ENCODE assay signal across 21 mouse cellular contexts in the genomic region with DNA sequence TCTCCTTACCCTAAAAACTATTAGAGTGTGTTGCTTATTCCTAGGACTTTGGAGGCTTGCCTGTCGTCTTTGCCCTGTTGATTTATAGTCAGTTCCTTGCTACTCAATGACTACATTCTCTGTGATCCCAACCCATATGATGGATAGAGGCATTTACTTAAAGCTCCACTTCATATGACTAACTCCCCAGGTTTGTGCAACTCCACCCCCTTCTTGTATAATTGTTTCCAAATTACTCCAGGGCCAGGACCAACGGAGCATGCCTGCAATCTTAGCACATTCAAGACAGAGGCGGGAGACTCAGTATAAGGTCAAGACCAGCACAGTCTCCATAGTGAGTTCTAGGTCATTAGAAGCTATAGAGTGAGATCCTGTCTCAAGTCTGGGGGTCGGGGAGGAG.
DNase-seq lines count a peak whose midpoint lies in the region; ATAC-seq and TF ChIP-seq lines count a peak whose summit lies in the region.
"Had no signal": no experiment of that assay in that cellular context is flagged by ENCODE, and none has a peak within 500 bp of the region (broad histone marks: within the 10 kb centered on the region; RNA-seq: fewer than 3 reads in every experiment).

No protein-coding gene starts in this region.

- no peak for TF ChIP-seq POLR2A in embryonic fibroblast, embryonic 13.5 days (IDR thresholded peaks at IDR 0.05; ENCODE audit: low read depth, low read length)

- DNase-seq in lung, postnatal 0 days (ENCODE audit: low spot score): peak; percentile 25
- no peak for DNase-seq in lung, postnatal 4 days
- DNase-seq in NIH3T3 (ENCODE audit: low read depth): peak; percentile 90
- DNase-seq in frontal cortex, postnatal 10 days (ENCODE audit: low spot score in 2 of 2): no peak
- DNase-seq: adrenal gland, adult 8-10 months; adrenal gland, postnatal 36 days; B cell, adult 2 months; cerebellum, adult 11 months; cerebellum, adult 8-10 months; cerebellum, postnatal 14 days; embryo, embryonic 11 days; gastrocnemius, postnatal 14 days; heart, postnatal 10 days; heart, postnatal 4 days had no signal

- H3K27me3 ChIP-seq in lung, postnatal 0 days (replicated peaks; ENCODE audit: insufficient read depth, low read length): no peaks in the 10 kb centered on the region
- H3K27me3 ChIP-seq: embryonic facial prominence, embryonic 15.5 days; hindbrain, embryonic 12.5 days had no signal

- no peak overlapping the region for H3K27ac ChIP-seq in lung, postnatal 0 days (ENCODE audit: low read length)
- peak overlapping the region; percentile 67 for H3K27ac ChIP-seq in embryonic fibroblast, embryonic 13.5 days (ENCODE audit: insufficient read depth, low read length)
- H3K27ac ChIP-seq: embryonic facial prominence, embryonic 15.5 days; hindbrain, embryonic 12.5 days had no signal

- H3K9ac ChIP-seq in lung, postnatal 0 days (replicated peaks; ENCODE audit: low read depth): no peak overlapping the region
- H3K9ac ChIP-seq: embryonic facial prominence, embryonic 15.5 days; hindbrain, embryonic 12.5 days had no signal

- H3K4me1 ChIP-seq in lung, postnatal 0 days (ENCODE audit: insufficient read depth, low read depth, low read length): no peaks in the 10 kb centered on the region
- H3K4me1 ChIP-seq in embryonic fibroblast, embryonic 13.5 days (ENCODE audit: control insufficient read depth, insufficient read depth, low read length): peaks cover 16% of the 10 kb centered on the region
- H3K4me1 ChIP-seq: embryonic facial prominence, embryonic 15.5 days; hindbrain, embryonic 12.5 days had no signal

- no peak overlapping the region for H3K4me3 ChIP-seq in lung, postnatal 0 days (ENCODE audit: low read depth, low read length)
- H3K4me3 ChIP-seq in embryonic fibroblast, embryonic 13.5 days (ENCODE audit: insufficient read depth, low read length): no peak overlapping the region
- H3K4me3 ChIP-seq: embryonic facial prominence, embryonic 15.5 days; hindbrain, embryonic 12.5 days had no signal

- H3K9me3 ChIP-seq in lung, postnatal 0 days (ENCODE audit: low read length): no peaks in the 10 kb centered on the region
- H3K9me3 ChIP-seq: embryonic facial prominence, embryonic 15.5 days; hindbrain, embryonic 12.5 days had no signal

- H3K4me2 ChIP-seq in lung, postnatal 0 days (replicated peaks; ENCODE audit: low read depth, low read length): no peak overlapping the region
- H3K4me2 ChIP-seq: embryonic facial prominence, embryonic 15.5 days; hindbrain, embryonic 12.5 days had no signal

- ATAC-seq in lung, postnatal 0 days: peak; percentile 40; the same call in 1 of the 2 replicates
- no peak for ATAC-seq in cerebellum, adult (ENCODE audit: insufficient number of reproducible peaks, low FRiP score, low TSS enrichment)
- ATAC-seq: forebrain, embryonic 16.5 days; hindbrain, embryonic 16.5 days; inflammation-experienced regulatory T-cells, adult 6 months had no signal

- TF ChIP-seq CTCF in lung, postnatal 0 days (IDR thresholded peaks at IDR 0.05): no peak
- TF ChIP-seq CTCF in embryonic fibroblast, embryonic 13.5 days (IDR thresholded peaks at IDR 0.05; ENCODE audit: borderline replicate concordance, insufficient read depth, low read length): no peak

- TF ChIP-seq EP300 in lung, postnatal 0 days (IDR thresholded peaks at IDR 0.05): no peak

- WGBS in lung, postnatal 0 days: 51% methylated on average over 4 of the region's 4 CpGs

- H3K36me3 ChIP-seq in lung, postnatal 0 days (ENCODE audit: insufficient read depth, low read length): no peaks in the 10 kb centered on the region
- H3K36me3 ChIP-seq: embryonic facial prominence, embryonic 15.5 days; hindbrain, embryonic 12.5 days had no signal

Comparison
In these comparisons a context has a peak if more than half of its experiments do, and no peak if none do; other contexts are left out.
1. DNase-seq: peak in lung, postnatal 0 days (single experiment) and NIH3T3 (single experiment); none in lung, postnatal 4 days (0 of 2) and frontal cortex, postnatal 10 days (0 of 2).